Mouse (Mus musculus) midbrain, embryonic 10.5 days (tissue): ENCODE measurements around the gene Ube2m. TPM values are rescaled to one million over a fixed set of nuclear protein-coding genes. Genes with fewer than 3 reads are reported as not detected.

Source experiments
- DNase-seq: peaks from one replicate; pipeline ENCODE4 v3.0.0-alpha.2; 2017; ENCODE audit warnings: low spot score
- H3K27ac ChIP-seq: fragments of 300-500 bp; sonication (generic); replicated peaks from 2 replicates; pipeline ENCODE4 v1.5.1; 2016; ENCODE audit warnings: mild to moderate bottlenecking
- H3K27me3 ChIP-seq: fragments of 300-500 bp; sonication (generic); 2 replicates; pipeline ENCODE4 v1.6.1; 2016; ENCODE audit warnings: low read depth, mild to moderate bottlenecking; ENCODE audit not compliant: poor library complexity, severe bottlenecking
- H3K36me3 ChIP-seq: fragments of 300-500 bp; sonication (generic); 2 replicates; pipeline ENCODE4 v1.6.1; 2016; ENCODE audit warnings: mild to moderate bottlenecking, moderate library complexity
- H3K4me1 ChIP-seq: fragments of 300-500 bp; sonication (generic); 2 replicates; pipeline ENCODE4 v1.6.1; 2016
- H3K4me3 ChIP-seq: fragments of 300-500 bp; sonication (generic); 2 replicates; pipeline ENCODE4 v1.5.1; 2016; ENCODE audit warnings: mild to moderate bottlenecking, moderate library complexity
- H3K9me3 ChIP-seq: fragments of 300-500 bp; sonication (generic); replicated peaks from 2 replicates; pipeline ENCODE4 v1.6.1; 2016; ENCODE audit warnings: mild to moderate bottlenecking
- WGBS: fragments of 180-500 bp; shearing (Covaris S2); methylation state at CpG from one replicate; pipeline ENCODE4 v1.1.7; 2016; 5-methylcytosine and 5-hydroxymethylcytosine counted together
- polyA plus RNA-seq: library from polyadenylated mRNA; unstranded; fragments of >200 nt; fragmentation: Nextera tagmentation; extraction: Ambion mirVana; gene quantifications from 2 replicates; pipeline ENCODE4 v1.2.1, GENCODE M21; 2016

Gene Ube2m
- polyA plus RNA-seq, 1 experiment from 2014 or later = 84.5 TPM

DNA sequence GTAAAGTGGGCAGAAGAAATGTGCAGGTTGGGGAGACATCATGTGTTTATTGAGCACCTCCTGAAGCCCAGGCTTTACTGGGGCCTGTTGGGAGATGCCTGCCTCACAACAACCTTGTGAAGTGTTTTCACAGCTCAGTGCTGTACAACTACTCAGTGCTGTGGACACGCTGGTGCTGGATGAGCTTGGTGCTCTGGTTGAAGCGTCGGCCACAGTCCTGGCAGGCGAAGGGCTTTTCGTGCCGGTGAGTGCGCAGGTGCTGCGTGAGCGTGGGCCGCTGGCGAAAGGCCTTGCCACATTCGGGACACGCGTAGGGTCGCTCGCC lies 5.0 kb upstream of the Ube2m start:
- H3K27ac ChIP-seq = no peak overlapping the region
- WGBS = 39% methylated on average over 16 of the region's 16 CpGs
- no peak for DNase-seq
- H3K36me3 ChIP-seq = peaks cover 3% of the 10 kb centered on the region; the same call in 1 of the 2 replicates
- peaks cover 40% of the 10 kb centered on the region for H3K4me1 ChIP-seq
- peak overlapping the region; percentile 63 for H3K4me3 ChIP-seq
- H3K9me3 ChIP-seq = peaks cover 11% of the 10 kb centered on the region
- H3K27me3 ChIP-seq = peaks cover 57% of the 10 kb centered on the region

- H3K36me3 ChIP-seq = peaks cover 3% of the 10 kb centered on the region; the same call in 1 of the 2 replicates
- H3K27ac ChIP-seq = no peak overlapping the region
- peaks cover 40% of the 10 kb centered on the region for H3K4me1 ChIP-seq
- WGBS = 77% methylated on average over 6 of the region's 6 CpGs
- H3K9me3 ChIP-seq = peaks cover 11% of the 10 kb centered on the region
- DNase-seq = no peak
- peaks cover 57% of the 10 kb centered on the region for H3K27me3 ChIP-seq
- H3K4me3 ChIP-seq = no peak overlapping the region
Measured at GRCm38 (mm10) chr7:13042511-13042910, 4.4 kb upstream of the Ube2m start.

GRCm38 (mm10) chr7:13041256-13041655 lies 3.2 kb upstream of the Ube2m start:
- H3K4me3 ChIP-seq = no peak overlapping the region
- peaks cover 11% of the 10 kb centered on the region for H3K9me3 ChIP-seq
- peaks cover 57% of the 10 kb centered on the region for H3K27me3 ChIP-seq
- peaks cover 49% of the 10 kb centered on the region for H3K4me1 ChIP-seq
- H3K36me3 ChIP-seq = peaks cover 5% of the 10 kb centered on the region
- no peak for DNase-seq
- 91% methylated on average over 1 of the region's 1 CpGs for WGBS
- H3K27ac ChIP-seq = no peak overlapping the region

- peak overlapping the region; percentile 77 for H3K4me3 ChIP-seq
Measured at GRCm38 (mm10) chr7:13039181-13039580, 1.1 kb upstream of the Ube2m start.

GRCm38 (mm10) chr7:13038621-13039169 lies 620 bp upstream of the Ube2m start:
- 28% methylated on average over 15 of the region's 15 CpGs for WGBS
- peaks cover 59% of the 10 kb centered on the region for H3K4me1 ChIP-seq
- H3K9me3 ChIP-seq = peaks cover 11% of the 10 kb centered on the region
- peak overlapping the region; percentile 77 for H3K4me3 ChIP-seq
- peaks cover 35% of the 10 kb centered on the region for H3K27me3 ChIP-seq
- DNase-seq = no peak
- H3K36me3 ChIP-seq = peaks cover 22% of the 10 kb centered on the region
- peak overlapping the region; percentile 99 for H3K27ac ChIP-seq

More at GRCm38 (mm10) chr7:13039181-13039580, 1.1 kb upstream of the Ube2m start:
- Histone ChIP-seq H3K27ac (peak overlapping the region; percentile 99), H3K27me3 (peaks cover 40% of the 10 kb centered on the region), H3K9me3 (peaks cover 11% of the 10 kb centered on the region), H3K4me1 (peaks cover 59% of the 10 kb centered on the region), H3K36me3 (peaks cover 20% of the 10 kb centered on the region)
- no peak for DNase-seq
- WGBS = 89% methylated on average over 1 of the region's 1 CpGs

DNA sequence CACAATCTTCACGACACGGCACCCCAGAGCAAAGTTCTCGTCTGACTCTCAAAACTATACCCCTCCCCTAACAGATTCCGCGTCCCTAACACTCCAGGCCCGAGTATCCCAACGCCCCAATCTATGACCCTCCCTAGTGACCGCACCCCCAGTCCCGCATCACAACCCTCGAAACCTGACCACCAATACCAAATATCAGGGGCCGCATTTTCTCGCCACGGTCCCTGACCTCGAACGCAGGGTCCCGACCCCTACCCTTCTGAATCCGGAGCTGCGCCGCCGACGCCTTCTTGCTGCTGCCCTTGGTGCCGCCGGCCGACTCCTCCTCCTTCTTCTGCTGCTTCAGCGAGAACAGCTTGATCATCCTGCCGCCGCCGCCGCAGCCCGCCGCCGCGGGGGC lies 709 bp downstream of the Ube2m start:
- H3K27me3 ChIP-seq = peaks cover 21% of the 10 kb centered on the region
- H3K4me1 ChIP-seq = peaks cover 66% of the 10 kb centered on the region
- DNase-seq = no peak
- WGBS = under 1% methylated on average over 32 of the region's 33 CpGs
- H3K36me3 ChIP-seq = peaks cover 32% of the 10 kb centered on the region
- H3K27ac ChIP-seq = peak overlapping the region; percentile 99
- peak overlapping the region; percentile 77 for H3K4me3 ChIP-seq
- H3K9me3 ChIP-seq = no peaks in the 10 kb centered on the region

GRCm38 (mm10) chr7:13036806-13037205 lies 1.3 kb downstream of the Ube2m start:
- Histone ChIP-seq H3K4me1 (peaks cover 71% of the 10 kb centered on the region), H3K27me3 (peaks cover 16% of the 10 kb centered on the region)
- WGBS = 54% methylated on average over 4 of the region's 4 CpGs

DNA sequence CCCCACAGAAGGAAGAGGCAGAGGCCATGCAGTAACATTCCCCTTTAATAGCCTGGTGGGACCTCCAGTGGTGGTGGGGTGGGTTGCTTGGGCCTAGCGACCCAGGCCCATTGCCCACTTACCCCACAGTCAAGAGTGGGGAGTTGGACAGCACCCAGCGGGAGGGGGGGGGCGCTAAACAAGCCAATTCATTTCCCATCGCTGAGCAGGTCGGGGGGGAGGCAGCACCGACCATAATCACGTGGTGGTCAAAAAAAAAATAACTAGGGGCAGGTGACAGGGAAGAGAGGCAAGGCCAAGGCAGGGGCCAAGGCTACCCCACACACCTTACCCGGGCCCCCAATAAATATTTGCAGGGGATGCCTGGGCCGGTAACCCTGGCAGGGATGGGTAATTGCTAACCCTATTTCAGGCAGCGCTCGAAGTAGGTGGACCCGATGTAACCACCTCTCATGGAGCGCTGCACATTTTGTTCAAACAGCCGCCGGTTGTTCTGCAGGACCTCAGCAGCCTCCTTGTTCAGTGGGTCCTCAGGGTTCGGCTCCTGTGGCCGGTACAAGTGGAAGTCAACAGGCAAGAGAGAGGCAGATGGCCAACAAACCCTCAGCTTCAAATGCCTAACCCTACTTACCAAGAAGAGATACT lies 2.7 kb downstream of the Ube2m start:
- H3K27ac ChIP-seq = peak overlapping the region; percentile 89
- H3K9me3 ChIP-seq = no peaks in the 10 kb centered on the region
- peaks cover 52% of the 10 kb centered on the region for H3K36me3 ChIP-seq
- peak overlapping the region; percentile 77 for H3K4me3 ChIP-seq
- WGBS = 90% methylated on average over 17 of the region's 17 CpGs
- no peak for DNase-seq
- H3K4me1 ChIP-seq = peaks cover 68% of the 10 kb centered on the region
- peaks cover 1% of the 10 kb centered on the region; the same call in 1 of the 2 replicates for H3K27me3 ChIP-seq

More at GRCm38 (mm10) chr7:13036806-13037205, 1.3 kb downstream of the Ube2m start:
- Histone ChIP-seq H3K36me3 (peaks cover 37% of the 10 kb centered on the region), H3K9me3 (no peaks in the 10 kb centered on the region), H3K4me3 (peak overlapping the region; percentile 77), H3K27ac (peak overlapping the region; percentile 99)
- DNase-seq = no peak

- no peaks in the 10 kb centered on the region for H3K9me3 ChIP-seq
- peak; percentile 99 for DNase-seq
- H3K36me3 ChIP-seq = peaks cover 62% of the 10 kb centered on the region
- H3K27ac ChIP-seq = peak within 1 kb of the TSS; percentile 89
- peaks cover 58% of the 10 kb centered on the region for H3K4me1 ChIP-seq
- peak within 1 kb of the TSS; percentile 77 for H3K4me3 ChIP-seq
- H3K27me3 ChIP-seq = no peaks in the 10 kb centered on the region
- WGBS = 2% methylated on average over 45 of the region's 45 CpGs
Measured at GRCm38 (mm10) chr7:13034148-13034977, 3.7 kb downstream of the Ube2m start, which contains the start of gene Chmp2a. TSS of gene Chmp2a (minus strand) at chr7:13034807.

- Histone ChIP-seq H3K36me3 (peaks cover 69% of the 10 kb centered on the region), H3K4me1 (peaks cover 51% of the 10 kb centered on the region), H3K27ac (peak overlapping the region; percentile 89), H3K9me3 (no peaks in the 10 kb centered on the region), H3K27me3 (no peaks in the 10 kb centered on the region), H3K4me3 (peak overlapping the region; percentile 77)
- no peak for DNase-seq
- 53% methylated on average over 13 of the region's 13 CpGs for WGBS
Measured at GRCm38 (mm10) chr7:13033451-13034147, 4.5 kb downstream of the Ube2m start.

DNA sequence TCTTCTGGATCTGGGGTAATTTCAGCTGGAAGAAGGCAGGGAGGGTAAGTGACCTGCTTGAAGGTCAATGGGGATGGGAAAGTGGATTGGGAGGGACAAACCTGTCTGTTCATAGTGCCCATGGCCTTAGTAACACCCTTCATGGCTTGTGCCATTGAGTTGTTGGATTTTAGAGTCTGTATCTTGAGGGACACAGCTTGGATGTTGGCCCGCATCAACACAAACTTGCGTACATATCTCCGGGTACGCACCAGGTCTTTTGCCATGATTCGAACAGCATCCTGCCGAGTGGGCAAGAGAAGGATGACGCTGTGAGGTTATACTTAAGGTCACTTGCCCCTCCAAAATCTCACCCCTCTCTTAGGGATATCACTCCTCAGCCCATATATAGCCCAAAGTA lies 5.5 kb downstream of the Ube2m start:
- 0 out of 2 replicates have a peak overlapping the region, but pooled peaks have one; percentile 18 for H3K4me3 ChIP-seq
- H3K27me3 ChIP-seq = no peaks in the 10 kb centered on the region
- H3K4me1 ChIP-seq = peaks cover 51% of the 10 kb centered on the region
- DNase-seq = no peak
- 96% methylated on average over 7 of the region's 7 CpGs for WGBS
- H3K36me3 ChIP-seq = peaks cover 80% of the 10 kb centered on the region
- H3K9me3 ChIP-seq = no peaks in the 10 kb centered on the region
- H3K27ac ChIP-seq = no peak overlapping the region

DNA sequence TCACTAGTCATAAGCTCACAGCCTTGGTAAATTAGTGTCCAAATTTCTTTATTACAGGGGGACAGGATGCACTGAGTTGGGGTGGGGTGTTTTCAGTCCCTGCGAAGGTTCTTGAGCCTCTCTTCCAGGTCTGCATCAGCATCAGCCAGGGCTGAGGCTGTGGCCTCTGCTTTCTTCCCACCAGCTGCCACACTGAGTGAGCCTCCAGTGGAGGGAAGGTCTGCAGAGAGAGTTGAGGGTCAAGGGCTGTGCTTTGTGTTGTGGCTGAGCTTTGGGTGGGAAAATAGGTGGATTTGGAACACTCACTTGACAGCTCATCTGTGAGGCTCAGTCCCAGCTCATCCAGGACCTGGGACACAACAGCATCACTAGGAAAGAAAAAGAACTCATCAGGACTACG lies 6.1 kb downstream of the Ube2m start:
- no peaks in the 10 kb centered on the region for H3K27me3 ChIP-seq
- H3K27ac ChIP-seq = no peak overlapping the region
- 93% methylated on average over 2 of the region's 2 CpGs for WGBS
- H3K36me3 ChIP-seq = peaks cover 86% of the 10 kb centered on the region
- H3K9me3 ChIP-seq = no peaks in the 10 kb centered on the region
- H3K4me3 ChIP-seq = 0 out of 2 replicates have a peak overlapping the region, but pooled peaks have one; percentile 18
- peaks cover 54% of the 10 kb centered on the region for H3K4me1 ChIP-seq
- DNase-seq = no peak
